Comparison of ENCODE assay signal across 10 mouse cellular contexts in genomic region chr15:77445668-77446067, GRCm38 (mm10). TPM values are rescaled to one million over a fixed set of nuclear protein-coding genes. Genes with fewer than 3 reads are reported as not detected.
ATAC-seq and TF ChIP-seq lines count a peak whose summit lies in the region.
"Not testable (repeated sequence)": the region's sequence is repeated elsewhere in the genome, so short reads cannot be mapped to it uniquely, and the experiment has no call there.
"Had no signal": no experiment of that assay in that cellular context is flagged by ENCODE, and none has a peak within 500 bp of the region (broad histone marks: within the 10 kb centered on the region; RNA-seq: fewer than 3 reads in every experiment).

No protein-coding gene starts in this region.

- H3K9ac ChIP-seq in intestine, embryonic 15.5 days; intestine, embryonic 16.5 days (ENCODE audit: low read depth, low read length); intestine, postnatal 0 days (ENCODE audit: low read depth, low read length): not testable (repeated sequence)

- ATAC-seq in intestine, embryonic 15.5 days = peak; percentile 34; the same call in 1 of the 2 replicates
- peak; percentile 70; the same call in 1 of the 2 replicates for ATAC-seq in intestine, embryonic 16.5 days
- peak; percentile 53 for ATAC-seq in intestine, postnatal 0 days

- not testable (repeated sequence) for H3K4me1 ChIP-seq in intestine, embryonic 15.5 days (replicated peaks); intestine, embryonic 16.5 days (ENCODE audit: control insufficient read depth, insufficient read depth, low read length); intestine, postnatal 0 days (replicated peaks; ENCODE audit: control insufficient read depth, insufficient read depth, low read length)

- not testable (repeated sequence) for TF ChIP-seq CTCF in intestine, postnatal 0 days (IDR thresholded peaks at IDR 0.05; ENCODE audit: low read depth)

- not testable (repeated sequence) for H3K4me3 ChIP-seq in intestine, embryonic 15.5 days (replicated peaks); intestine, embryonic 16.5 days (ENCODE audit: low read length); intestine, postnatal 0 days (ENCODE audit: low read depth, low read length)

- not testable (repeated sequence) for H3K36me3 ChIP-seq in intestine, embryonic 15.5 days; intestine, embryonic 16.5 days (ENCODE audit: control insufficient read depth, insufficient read depth, low read length); intestine, postnatal 0 days (ENCODE audit: control insufficient read depth, insufficient read depth)

- not testable (repeated sequence) for H3K4me2 ChIP-seq in intestine, embryonic 15.5 days (replicated peaks); intestine, embryonic 16.5 days (ENCODE audit: low read depth, low read length); intestine, postnatal 0 days (replicated peaks; ENCODE audit: low read depth)

- H3K27me3 ChIP-seq in intestine, embryonic 15.5 days (replicated peaks); intestine, embryonic 16.5 days (replicated peaks; ENCODE audit: control insufficient read depth, insufficient read depth, low read length); intestine, postnatal 0 days (replicated peaks; ENCODE audit: control insufficient read depth, insufficient read depth, low read length): not testable (repeated sequence)

- H3K27ac ChIP-seq in intestine, embryonic 15.5 days; intestine, embryonic 16.5 days (ENCODE audit: low read length); intestine, postnatal 0 days (ENCODE audit: low read depth, low read length): not testable (repeated sequence)

- WGBS in intestine, embryonic 15.5 days = 61% methylated on average over 1 of the region's 1 CpGs
- 70% methylated on average over 1 of the region's 1 CpGs for WGBS in intestine, embryonic 16.5 days
- 50% methylated on average over 1 of the region's 1 CpGs for WGBS in intestine, postnatal 0 days

- H3K9me3 ChIP-seq in intestine, embryonic 15.5 days; intestine, embryonic 16.5 days (ENCODE audit: control insufficient read depth, low read length); intestine, postnatal 0 days (ENCODE audit: control insufficient read depth): not testable (repeated sequence)

RNA-seq across cellular contexts. Expression of gene Apol7b, which starts 1.6 kb away (rescaled TPM):
- polyA plus RNA-seq in intestine, embryonic 15.5 days (2015; fragmentation: Nextera tagmentation; extraction: Ambion mirVana) = 0.13 and 0.30 TPM in 2 replicates
- polyA plus RNA-seq in intestine, embryonic 16.5 days (2015; fragmentation: Nextera tagmentation; extraction: Ambion mirVana) = 0.28 TPM in 1 of 2 replicates, not detected in the other
- polyA plus RNA-seq in intestine, postnatal 0 days (2015; fragmentation: Nextera tagmentation; extraction: Ambion mirVana) = 0.21 TPM in 1 of 2 replicates, not detected in the other
- polyA plus RNA-seq: adrenal gland, adult 2 months; brain, embryonic 14.5 days; C2C12; G1E; Patski had no signal

RNA-seq across cellular contexts. Expression of gene Apol10a, which starts 31.2 kb away (rescaled TPM):
- 0.09 and 0.18 TPM in 2 replicates for polyA plus RNA-seq in intestine, embryonic 15.5 days (2015; fragmentation: Nextera tagmentation; extraction: Ambion mirVana)
- 0.21 and 0.23 TPM in 2 replicates for polyA plus RNA-seq in intestine, embryonic 16.5 days (2015; fragmentation: Nextera tagmentation; extraction: Ambion mirVana)
- polyA plus RNA-seq in intestine, postnatal 0 days (2015; fragmentation: Nextera tagmentation; extraction: Ambion mirVana) = 0.60 and 0.85 TPM in 2 replicates
- polyA plus RNA-seq: activated CD4-positive, CD25-positive, alpha-beta regulatory T cell, adult 4 months; adrenal gland, adult 2 months; brain, embryonic 14.5 days; G1E; Patski had no signal

RNA-seq across cellular contexts. Expression of gene Apol9a, which starts 34.7 kb away (rescaled TPM):
- 0.39 and 0.40 TPM in 2 replicates for polyA plus RNA-seq in intestine, embryonic 15.5 days (2015; fragmentation: Nextera tagmentation; extraction: Ambion mirVana)
- 0.44 and 0.55 TPM in 2 replicates for polyA plus RNA-seq in intestine, embryonic 16.5 days (2015; fragmentation: Nextera tagmentation; extraction: Ambion mirVana)
- polyA plus RNA-seq in intestine, postnatal 0 days (2015; fragmentation: Nextera tagmentation; extraction: Ambion mirVana) = 26.2 and 33.1 TPM in 2 replicates
- polyA plus RNA-seq: G1E had no signal

RNA-seq across cellular contexts. Expression of gene Apol7a, which starts 46.8 kb away (rescaled TPM):
- 7.8 TPM in 2 replicates for polyA plus RNA-seq in intestine, embryonic 15.5 days (2015; fragmentation: Nextera tagmentation; extraction: Ambion mirVana)
- 12.5 and 13.4 TPM in 2 replicates for polyA plus RNA-seq in intestine, embryonic 16.5 days (2015; fragmentation: Nextera tagmentation; extraction: Ambion mirVana)
- 30.9 and 31.4 TPM in 2 replicates for polyA plus RNA-seq in intestine, postnatal 0 days (2015; fragmentation: Nextera tagmentation; extraction: Ambion mirVana)
- polyA plus RNA-seq: activated CD4-positive, CD25-positive, alpha-beta regulatory T cell, adult 4 months; adrenal gland, adult 2 months; brain, embryonic 14.5 days; CD4-positive, CD25-positive, alpha-beta regulatory T cell, adult 4 months; G1E; Patski had no signal

Comparison
In these comparisons a context has a peak if more than half of its experiments do, and no peak if none do; other contexts are left out.
1. RNA of gene Apol9a, which starts 34.7 kb away (polyA plus RNA-seq): 26.2 to 33.1 TPM in intestine, postnatal 0 days; 0.44 to 0.55 TPM in intestine, embryonic 16.5 days and 0.39 to 0.40 TPM in intestine, embryonic 15.5 days; every median in the first group is over 10 times any median in the second.
2. Peak in every context shown above with its lines, with median percentiles within 50 percentile points of each other: ATAC-seq.